Mouse (Mus musculus) liver, embryonic 16.5 days (tissue): ENCODE measurements around the gene Ppp2r2c. TPM values are rescaled to one million over a fixed set of nuclear protein-coding genes. Genes with fewer than 3 reads are reported as not detected.

Experiments used
- ATAC-seq: fragments of 200-750 bp; cut with Nextera tagmentation; 2 replicates; pipeline ENCODE4 v1.8.0; 2017; ENCODE audit warnings: low read depth, mild to moderate bottlenecking, moderate number of reproducible peaks, moderate library complexity
- H3K27ac ChIP-seq: fragments of 300-500 bp; sonication (generic); 2 replicates; pipeline ENCODE4 v1.5.1; 2014; ENCODE audit warnings: mild to moderate bottlenecking, low read length
- H3K27me3 ChIP-seq: fragments of 300-500 bp; sonication (generic); 2 replicates; pipeline ENCODE4 v1.6.1; 2014; ENCODE audit warnings: low read depth, low read length, mixed read lengths; ENCODE audit not compliant: control insufficient read depth, insufficient read depth
- H3K36me3 ChIP-seq: fragments of 300-500 bp; sonication (generic); 2 replicates; pipeline ENCODE4 v1.6.1; 2014; ENCODE audit warnings: mild to moderate bottlenecking; ENCODE audit not compliant: control insufficient read depth, insufficient read depth
- H3K4me1 ChIP-seq: fragments of 300-500 bp; sonication (generic); 2 replicates; pipeline ENCODE4 v1.6.1; 2014; ENCODE audit warnings: low read depth, low read length, mixed read lengths; ENCODE audit not compliant: control insufficient read depth
- H3K4me2 ChIP-seq: fragments of 300-500 bp; sonication (generic); 2 replicates; pipeline ENCODE4 v1.6.1; 2014; ENCODE audit warnings: low read depth, low read length, mixed read lengths
- H3K4me3 ChIP-seq: fragments of 300-500 bp; sonication (generic); 2 replicates; pipeline ENCODE4 v1.5.1; 2014; ENCODE audit warnings: low read depth, mild to moderate bottlenecking, low read length
- H3K9ac ChIP-seq: fragments of 300-500 bp; sonication (generic); 2 replicates; pipeline ENCODE4 v1.6.1; 2014; ENCODE audit warnings: low read depth, low read length
- H3K9me3 ChIP-seq: fragments of 300-500 bp; sonication (generic); replicated peaks from 2 replicates; pipeline ENCODE4 v1.6.1; 2016; ENCODE audit warnings: low read length; ENCODE audit not compliant: control insufficient read depth
- WGBS: fragments of 180-500 bp; shearing (Covaris S2); extraction: QIAGEN DNeasy Blood & Tissue Kit; methylation state at CpG from one replicate; pipeline ENCODE4 v1.1.7; 2014; ENCODE audit not compliant: insufficient replicate concordance; 5-methylcytosine and 5-hydroxymethylcytosine counted together
- polyA plus RNA-seq: library from polyadenylated mRNA; unstranded; fragments of >200 nt; fragmentation: Nextera tagmentation; extraction: Ambion mirVana; gene quantifications from 2 replicates; pipeline ENCODE4 v1.2.1, GENCODE M21; 2015

Gene Ppp2r2c
- polyA plus RNA-seq, 1 experiment from 2014 or later, result 0.02 TPM

DNA sequence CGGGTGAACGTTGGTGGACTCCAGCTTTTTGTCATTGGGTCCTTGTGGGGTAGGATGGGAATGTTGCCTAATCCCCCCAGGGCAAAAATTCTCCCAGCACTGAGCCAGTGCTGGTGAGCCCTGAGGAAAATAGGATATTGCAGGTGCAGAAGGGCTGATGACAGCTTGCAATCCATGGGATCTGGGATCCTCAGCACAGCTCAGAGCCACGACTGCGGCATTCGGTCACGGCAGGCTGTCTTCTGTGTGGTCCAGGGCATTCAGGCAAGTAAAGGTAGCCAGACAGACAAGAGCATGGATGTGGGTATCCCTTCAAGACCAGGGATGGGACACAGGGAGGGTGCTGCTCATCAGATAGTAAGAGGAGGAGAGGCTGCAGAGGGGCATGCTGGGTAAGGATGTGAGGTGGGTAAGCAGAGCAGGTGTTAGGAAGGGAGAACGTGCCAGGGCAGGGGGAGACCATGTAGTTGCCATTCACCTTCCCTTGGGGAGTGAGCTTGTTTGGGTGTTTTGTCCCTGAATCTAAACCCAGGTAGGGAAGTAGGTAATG lies 1.5 kb upstream of the Ppp2r2c start:
- Histone ChIP-seq H3K4me3 (no peak overlapping the region), H3K4me2 (no peak overlapping the region), H3K9ac (no peak overlapping the region), H3K4me1 (no peaks in the 10 kb centered on the region), H3K27ac (no peak overlapping the region), H3K27me3 (peaks cover 53% of the 10 kb centered on the region), H3K9me3 (no peaks in the 10 kb centered on the region), H3K36me3 (no peaks in the 10 kb centered on the region)
- WGBS, result 56% methylated on average over 7 of the region's 7 CpGs
- no peak for ATAC-seq

- Histone ChIP-seq H3K27ac (no peak overlapping the region), H3K4me1 (no peaks in the 10 kb centered on the region), H3K9ac (no peak overlapping the region), H3K27me3 (peaks cover 55% of the 10 kb centered on the region), H3K36me3 (no peaks in the 10 kb centered on the region), H3K4me3 (no peak overlapping the region), H3K4me2 (no peak overlapping the region), H3K9me3 (no peaks in the 10 kb centered on the region)
- 6% methylated on average over 6 of the region's 6 CpGs for WGBS
- no peak for ATAC-seq
Observed at GRCm38 (mm10) chr5:36867561-36867960, 752 bp upstream of the Ppp2r2c start.

- H3K4me1 ChIP-seq, result no peaks in the 10 kb centered on the region
- H3K27me3 ChIP-seq, result peaks cover 57% of the 10 kb centered on the region
- ATAC-seq, result no peak
- H3K36me3 ChIP-seq, result no peaks in the 10 kb centered on the region
- H3K27ac ChIP-seq, result no peak overlapping the region
- H3K9me3 ChIP-seq, result no peaks in the 10 kb centered on the region
- no peak overlapping the region for H3K4me2 ChIP-seq
- no peak overlapping the region for H3K9ac ChIP-seq
- 3% methylated on average over 7 of the region's 7 CpGs for WGBS
- H3K4me3 ChIP-seq, result no peak overlapping the region
Observed at GRCm38 (mm10) chr5:36869186-36869577, 869 bp downstream of the Ppp2r2c start.

DNA sequence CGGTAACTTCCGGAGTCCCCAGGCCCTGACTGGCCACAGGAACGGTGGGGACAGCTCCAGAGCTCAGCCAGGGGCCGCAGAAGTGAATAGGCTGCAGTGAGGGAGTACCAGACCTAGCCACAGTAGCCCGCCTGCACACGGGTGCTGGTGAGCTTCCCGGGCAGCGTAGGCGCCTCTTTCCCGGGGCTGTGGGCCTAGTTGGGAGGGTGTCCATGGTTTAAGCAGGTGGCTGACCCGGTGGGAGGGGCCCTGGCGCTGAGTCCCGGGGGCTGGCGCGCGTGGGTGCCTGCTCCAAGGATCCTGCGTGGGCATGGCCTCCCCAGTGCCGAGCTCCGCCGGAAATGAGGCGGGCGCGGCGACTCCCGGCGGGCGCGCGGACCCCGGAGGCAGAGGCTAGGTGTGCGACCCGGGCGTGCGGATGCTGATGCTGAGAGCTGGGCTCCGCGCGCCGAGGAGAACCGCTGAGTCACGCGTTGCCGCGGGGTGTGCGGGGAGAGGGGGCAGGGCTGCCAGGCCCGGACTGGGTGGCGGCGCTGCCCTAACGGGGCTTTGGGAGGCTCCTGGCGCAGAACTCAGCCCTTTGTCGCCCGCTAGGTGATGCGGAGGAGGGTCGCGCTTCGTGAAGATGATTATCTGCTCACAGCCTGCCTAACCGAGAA lies 1.4 kb downstream of the Ppp2r2c start:
- no peaks in the 10 kb centered on the region for H3K36me3 ChIP-seq
- 2% methylated on average over 56 of the region's 56 CpGs for WGBS
- no peak overlapping the region for H3K4me3 ChIP-seq
- no peak overlapping the region for H3K9ac ChIP-seq
- no peak for ATAC-seq
- H3K27ac ChIP-seq, result no peak overlapping the region
- H3K4me2 ChIP-seq, result no peak overlapping the region
- no peaks in the 10 kb centered on the region for H3K9me3 ChIP-seq
- peaks cover 55% of the 10 kb centered on the region for H3K27me3 ChIP-seq
- no peaks in the 10 kb centered on the region for H3K4me1 ChIP-seq

GRCm38 (mm10) chr5:36870916-36871315 lies 2.6 kb downstream of the Ppp2r2c start:
- no peak overlapping the region for H3K27ac ChIP-seq
- ATAC-seq, result no peak
- 56% methylated on average over 6 of the region's 6 CpGs for WGBS

DNA sequence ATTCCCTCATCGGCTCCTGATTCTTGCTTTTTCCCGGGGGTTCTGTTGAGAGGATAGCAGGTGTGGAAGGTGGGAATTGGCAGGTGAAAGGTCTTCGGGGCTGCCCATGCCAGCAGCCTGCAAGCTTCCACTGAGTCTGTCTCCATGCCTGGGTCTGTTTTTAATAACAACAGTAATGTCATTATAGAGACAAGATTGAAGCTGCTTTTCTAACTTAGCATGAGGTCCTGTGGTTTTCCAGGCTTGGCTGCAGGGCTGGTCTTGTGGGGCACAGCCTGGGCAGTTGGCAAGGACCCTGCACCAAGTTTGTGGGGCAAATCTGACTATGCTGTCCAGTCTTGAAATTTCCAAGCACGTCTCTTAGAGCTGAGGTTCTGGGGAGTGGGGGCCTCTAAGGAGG lies 7.6 kb downstream of the Ppp2r2c start:
- Histone ChIP-seq H3K4me1 (no peaks in the 10 kb centered on the region), H3K9me3 (no peaks in the 10 kb centered on the region), H3K27me3 (peaks cover 5% of the 10 kb centered on the region), H3K36me3 (no peaks in the 10 kb centered on the region), H3K27ac (no peak overlapping the region), H3K9ac (no peak overlapping the region), H3K4me2 (no peak overlapping the region), H3K4me3 (no peak overlapping the region)
- ATAC-seq, result no peak
- 44% methylated on average over 4 of the region's 4 CpGs for WGBS

More at GRCm38 (mm10) chr5:36870916-36871315, 2.6 kb downstream of the Ppp2r2c start:
- Histone ChIP-seq H3K36me3 (no peaks in the 10 kb centered on the region), H3K9ac (no peak overlapping the region), H3K4me3 (no peak overlapping the region), H3K4me2 (no peak overlapping the region), H3K4me1 (no peaks in the 10 kb centered on the region), H3K9me3 (no peaks in the 10 kb centered on the region), H3K27me3 (peaks cover 55% of the 10 kb centered on the region)

- ATAC-seq, result no peak
- Histone ChIP-seq H3K4me2 (no peak overlapping the region), H3K27me3 (peaks cover 3% of the 10 kb centered on the region; the same call in 1 of the 2 replicates), H3K36me3 (no peaks in the 10 kb centered on the region), H3K4me3 (no peak overlapping the region), H3K4me1 (no peaks in the 10 kb centered on the region), H3K27ac (no peak overlapping the region), H3K9ac (no peak overlapping the region), H3K9me3 (no peaks in the 10 kb centered on the region)
- 44% methylated on average over 7 of the region's 7 CpGs for WGBS
Observed at GRCm38 (mm10) chr5:36876777-36877396, 8.6 kb downstream of the Ppp2r2c start.

- Histone ChIP-seq H3K9me3 (no peaks in the 10 kb centered on the region), H3K4me2 (no peak overlapping the region), H3K4me1 (no peaks in the 10 kb centered on the region), H3K4me3 (no peak overlapping the region), H3K27ac (no peak overlapping the region), H3K36me3 (no peaks in the 10 kb centered on the region), H3K9ac (no peak overlapping the region), H3K27me3 (peaks cover under 1% of the 10 kb centered on the region; the same call in 1 of the 2 replicates)
- ATAC-seq, result no peak
- 68% methylated on average over 2 of the region's 2 CpGs for whole genome bisulfite sequencing
Observed at GRCm38 (mm10) chr5:36877641-36878040, 9.3 kb downstream of the Ppp2r2c start.

GRCm38 (mm10) chr5:36878801-36879200 lies 10.5 kb downstream of the Ppp2r2c start:
- no peaks in the 10 kb centered on the region for H3K36me3 ChIP-seq
- H3K27ac ChIP-seq, result no peak overlapping the region
- H3K4me3 ChIP-seq, result no peak overlapping the region
- WGBS, result 67% methylated on average over 4 of the region's 4 CpGs
- no peaks in the 10 kb centered on the region for H3K9me3 ChIP-seq
- no peak overlapping the region for H3K9ac ChIP-seq
- no peaks in the 10 kb centered on the region for H3K27me3 ChIP-seq
- H3K4me2 ChIP-seq, result no peak overlapping the region
- no peak for ATAC-seq
- H3K4me1 ChIP-seq, result no peaks in the 10 kb centered on the region
